Mouse (Mus musculus) cerebellum, postnatal 25 days (tissue): ENCODE measurements around the gene Smchd1.
"Not testable (repeated sequence)": the region's sequence is repeated elsewhere in the genome, so short reads cannot be mapped to it uniquely, and the experiment has no call there.

Experiments used
- DNase-seq, 2 experiments: peaks; one replicate each; pipeline ENCODE4 v3.0.0; 2021; ENCODE audit warnings: mixed read lengths in 2 of 2

Gene Smchd1

GRCm38 (mm10) chr17:71444718-71445117, 30.4 kb downstream of the Smchd1 start:
- DNase-seq: no peak

- DNase-seq: no peak
Observed at GRCm38 (mm10) chr17:71444126-71444525, 31.0 kb downstream of the Smchd1 start.

- no peak for DNase-seq
Observed at GRCm38 (mm10) chr17:71443273-71443672, 31.9 kb downstream of the Smchd1 start.

- not testable (repeated sequence) for DNase-seq
Observed at GRCm38 (mm10) chr17:71422502-71422901, 52.6 kb downstream of the Smchd1 start.

GRCm38 (mm10) chr17:71419448-71419847, 55.7 kb downstream of the Smchd1 start:
- DNase-seq: not testable (repeated sequence)

- no peak for DNase-seq
Observed at GRCm38 (mm10) chr17:71417008-71417407, 58.1 kb downstream of the Smchd1 start.

GRCm38 (mm10) chr17:71387401-71387800, 87.7 kb downstream of the Smchd1 start:
- DNase-seq: no peak

GRCm38 (mm10) chr17:71380346-71380745, 94.8 kb downstream of the Smchd1 start:
- no peak for DNase-seq

GRCm38 (mm10) chr17:71377901-71378300, 97.2 kb downstream of the Smchd1 start:
- DNase-seq: no peak

- no peak for DNase-seq
Observed at GRCm38 (mm10) chr17:71355526-71355925, 119.6 kb downstream of the Smchd1 start.

- no peak for DNase-seq
Observed at GRCm38 (mm10) chr17:71354205-71354604, 120.9 kb downstream of the Smchd1 start.

GRCm38 (mm10) chr17:71348188-71348587, 127.0 kb downstream of the Smchd1 start:
- DNase-seq: no peak

GRCm38 (mm10) chr17:71342006-71342405, 133.1 kb downstream of the Smchd1 start:
- DNase-seq: no peak

GRCm38 (mm10) chr17:71338627-71339026, 136.5 kb downstream of the Smchd1 start:
- no peak for DNase-seq

- no peak for DNase-seq
Observed at GRCm38 (mm10) chr17:71337546-71337945, 137.6 kb downstream of the Smchd1 start.

- DNase-seq: no peak
Observed at GRCm38 (mm10) chr17:71336421-71336820, 138.7 kb downstream of the Smchd1 start.

GRCm38 (mm10) chr17:71332298-71332697, 142.8 kb downstream of the Smchd1 start:
- DNase-seq: no peak

- DNase-seq: not testable (repeated sequence)
Observed at GRCm38 (mm10) chr17:71320731-71321130, 154.4 kb downstream of the Smchd1 start.

GRCm38 (mm10) chr17:71319361-71319760, 155.8 kb downstream of the Smchd1 start:
- DNase-seq: no peak

GRCm38 (mm10) chr17:71317571-71317970, 157.6 kb downstream of the Smchd1 start:
- DNase-seq: no peak

- no peak for DNase-seq
Observed at GRCm38 (mm10) chr17:71314315-71314714, 160.8 kb downstream of the Smchd1 start.

GRCm38 (mm10) chr17:71311340-71312171, 163.6 kb downstream of the Smchd1 start, which contains the start of gene Emilin2:
Gene Emilin2, minus strand, starts transcription at chr17:71311978.
- DNase-seq: peak in 1 of 2 experiments; percentile 18

- DNase-seq: peak; percentile 19 to 31
Observed at GRCm38 (mm10) chr17:71310486-71311339, 164.4 kb downstream of the Smchd1 start.
